Mouse (Mus musculus): ENCODE data around the gene Insr.

GRCm38 (mm10) chr8:3311482-3311881 lies 32.1 kb upstream of the Insr start:
- TF ChIP-seq CTCF (IDR thresholded peaks at IDR 0.05; ENCODE audit: low read depth, low read length) (no peak), POLR2A (IDR thresholded peaks at IDR 0.05; ENCODE audit: borderline replicate concordance, low read depth, low read length) (no peak)
